Mouse (Mus musculus) heart, embryonic 14.5 days (tissue): Measurements from ENCODE around the gene Pgf. TPM values are rescaled to one million over a fixed set of nuclear protein-coding genes. Genes with fewer than 3 reads are reported as not detected.

Experiments used
- ATAC-seq: fragments of 200-750 bp; cut with Nextera tagmentation; 2 replicates; pipeline ENCODE4 v1.8.0; 2017; ENCODE audit warnings: low read depth, moderate TSS enrichment; ENCODE audit not compliant: insufficient number of reproducible peaks, insufficient read depth, low FRiP score
- H3K27ac ChIP-seq, 2 experiments: fragments of 200-500 bp in 1 of 2; fragments of 300-500 bp in 1 of 2; sonication (generic) in 1 of 2; replicated peaks in 1 of 2; 2 replicates each; pipeline ENCODE4 v1.5.1; 2012 to 2014; ENCODE audit warnings: low read depth in 2 of 2, low read length in 2 of 2, control low read depth in 1 of 2, mild to moderate bottlenecking in 1 of 2, mixed read lengths in 1 of 2; ENCODE audit not compliant: control insufficient read depth in 1 of 2, insufficient read depth in 1 of 2
- H3K27me3 ChIP-seq: fragments of 300-500 bp; sonication (generic); 2 replicates; pipeline ENCODE4 v1.6.1; 2014; ENCODE audit warnings: mild to moderate bottlenecking, low read length, control low read depth; ENCODE audit not compliant: control insufficient read depth, insufficient read depth
- H3K36me3 ChIP-seq: fragments of 300-500 bp; sonication (generic); 2 replicates; pipeline ENCODE4 v1.6.1; 2014; ENCODE audit warnings: mild to moderate bottlenecking, control low read depth, low read length, mixed read lengths; ENCODE audit not compliant: control insufficient read depth, insufficient read depth
- H3K4me1 ChIP-seq, 2 experiments: fragments of 200-500 bp in 1 of 2; fragments of 300-500 bp in 1 of 2; sonication (generic) in 1 of 2; 2 replicates each; pipeline ENCODE4 v1.6.1; 2012 to 2014; ENCODE audit warnings: low read length in 2 of 2, control low read depth in 1 of 2, mixed read lengths in 1 of 2; ENCODE audit not compliant: control insufficient read depth in 2 of 2, insufficient read depth in 2 of 2
- H3K4me2 ChIP-seq: fragments of 300-500 bp; sonication (generic); 2 replicates; pipeline ENCODE4 v1.6.1; 2014; ENCODE audit warnings: mild to moderate bottlenecking, low read length
- H3K4me3 ChIP-seq, 2 experiments: fragments of 200-500 bp in 1 of 2; fragments of 300-500 bp in 1 of 2; sonication (generic) in 1 of 2; 2 replicates each; pipeline ENCODE4 v1.5.1; 2012 to 2014; ENCODE audit warnings: low read length in 2 of 2, mild to moderate bottlenecking in 2 of 2, control low read depth in 1 of 2, low read depth in 1 of 2, moderate library complexity in 1 of 2; ENCODE audit not compliant: control insufficient read depth in 1 of 2, insufficient read depth in 1 of 2
- H3K9ac ChIP-seq: fragments of 300-500 bp; sonication (generic); 2 replicates; pipeline ENCODE4 v1.6.1; 2014; ENCODE audit warnings: mild to moderate bottlenecking, low read length
- H3K9me3 ChIP-seq: fragments of 300-500 bp; sonication (generic); 2 replicates; pipeline ENCODE4 v1.6.1; 2016; ENCODE audit warnings: low read length, control low read depth; ENCODE audit not compliant: control insufficient read depth
- WGBS: fragments of 180-500 bp; shearing (Covaris S2); extraction: QIAGEN DNeasy Blood & Tissue Kit; methylation state at CpG from one replicate; pipeline ENCODE4 v1.1.7; 2014; 5-methylcytosine and 5-hydroxymethylcytosine counted together
- polyA plus RNA-seq: library from polyadenylated mRNA; unstranded; fragments of >200 nt; fragmentation: Nextera tagmentation; extraction: Ambion mirVana; gene quantifications from 2 replicates; pipeline ENCODE4 v1.2.1, GENCODE M21; 2014

Gene Pgf
- polyA plus RNA-seq, 1 experiment from 2014 or later, result 10.6 TPM

- peaks cover 9% of the 10 kb centered on the region for H3K36me3 ChIP-seq
- no peaks in the 10 kb centered on the region for H3K9me3 ChIP-seq
- no peak overlapping the region for H3K9ac ChIP-seq
- H3K4me3 ChIP-seq, result no peak overlapping the region
- H3K4me2 ChIP-seq, result no peak overlapping the region
- ATAC-seq, result no peak
- no peak overlapping the region for H3K27ac ChIP-seq
- peaks cover 32 to 39% of the 10 kb centered on the region in 2 experiments for H3K4me1 ChIP-seq
- no peaks in the 10 kb centered on the region for H3K27me3 ChIP-seq
- 70% methylated on average over 3 of the region's 3 CpGs for WGBS
These were observed 6.7 kb downstream of the Pgf start for GRCm38 (mm10) chr12:85170948-85171307.

- H3K36me3 ChIP-seq, result peaks cover 12% of the 10 kb centered on the region
- no peaks in the 10 kb centered on the region for H3K27me3 ChIP-seq
- no peak overlapping the region for H3K27ac ChIP-seq
- ATAC-seq, result no peak
- peaks cover 26 to 34% of the 10 kb centered on the region in 2 experiments for H3K4me1 ChIP-seq
- H3K9ac ChIP-seq, result no peak overlapping the region
- no peak overlapping the region for H3K4me3 ChIP-seq
- 75% methylated on average over 11 of the region's 11 CpGs for WGBS
- H3K4me2 ChIP-seq, result no peak overlapping the region
- H3K9me3 ChIP-seq, result no peaks in the 10 kb centered on the region
These were observed 7.2 kb downstream of the Pgf start for GRCm38 (mm10) chr12:85170284-85170947.

- Histone ChIP-seq H3K36me3 (peaks cover 12% of the 10 kb centered on the region), H3K9ac (no peak overlapping the region), H3K27ac (no peak overlapping the region), H3K9me3 (no peaks in the 10 kb centered on the region), H3K4me2 (no peak overlapping the region), H3K27me3 (no peaks in the 10 kb centered on the region), H3K4me3 (no peak overlapping the region), H3K4me1 (peaks cover 21 to 29% of the 10 kb centered on the region in 2 experiments)
- ATAC-seq, result no peak
- WGBS, result 62% methylated on average over 3 of the region's 3 CpGs
These were observed 7.7 kb downstream of the Pgf start for GRCm38 (mm10) chr12:85169877-85170276.

- Histone ChIP-seq H3K4me2 (peak overlapping the region; percentile 36), H3K4me3 (no peak overlapping the region), H3K27ac (no peak overlapping the region), H3K4me1 (peaks cover 18 to 26% of the 10 kb centered on the region in 2 experiments), H3K36me3 (peaks cover 12% of the 10 kb centered on the region), H3K9me3 (no peaks in the 10 kb centered on the region), H3K27me3 (no peaks in the 10 kb centered on the region), H3K9ac (peak overlapping the region; percentile 35; the same call in 1 of the 2 replicates)
- ATAC-seq, result no peak
- 29% methylated on average over 27 of the region's 27 CpGs for WGBS
These were observed 8.3 kb downstream of the Pgf start for GRCm38 (mm10) chr12:85169117-85169858.

- no peak overlapping the region for H3K4me2 ChIP-seq
- peaks cover 3 to 9% of the 10 kb centered on the region in 2 experiments; a peak in 2 of 4 replicates for H3K4me1 ChIP-seq
- H3K9me3 ChIP-seq, result no peaks in the 10 kb centered on the region
- H3K27ac ChIP-seq, result no peak overlapping the region
- H3K9ac ChIP-seq, result no peak overlapping the region
- H3K36me3 ChIP-seq, result peaks cover 11% of the 10 kb centered on the region
- no peaks in the 10 kb centered on the region for H3K27me3 ChIP-seq
- ATAC-seq, result no peak
- H3K4me3 ChIP-seq, result no peak overlapping the region
- 78% methylated on average over 9 of the region's 9 CpGs for WGBS
These were observed 11.0 kb downstream of the Pgf start for GRCm38 (mm10) chr12:85166631-85167030.

GRCm38 (mm10) chr12:85164996-85165395 is 12.6 kb downstream of the Pgf start:
- H3K36me3 ChIP-seq, result peaks cover 9% of the 10 kb centered on the region
- no peak for ATAC-seq

GRCm38 (mm10) chr12:85159592-85159991 is 18.0 kb downstream of the Pgf start:
- Histone ChIP-seq H3K27ac (no peak overlapping the region), H3K4me1 (peaks cover 0 to 3% of the 10 kb centered on the region in 2 experiments; a peak in 1 of 4 replicates), H3K4me3 (no peak overlapping the region), H3K9me3 (no peaks in the 10 kb centered on the region), H3K4me2 (no peak overlapping the region), H3K27me3 (no peaks in the 10 kb centered on the region), H3K9ac (no peak overlapping the region), H3K36me3 (no peaks in the 10 kb centered on the region)
- 57% methylated on average over 5 of the region's 5 CpGs for WGBS
- no peak for ATAC-seq

More at GRCm38 (mm10) chr12:85164996-85165395, 12.6 kb downstream of the Pgf start:
- no peak overlapping the region for H3K4me2 ChIP-seq
- H3K27me3 ChIP-seq, result no peaks in the 10 kb centered on the region
- peaks cover 3% of the 10 kb centered on the region in 2 experiments; a peak in 1 of 4 replicates for H3K4me1 ChIP-seq
- 81% methylated on average over 5 of the region's 5 CpGs for WGBS
- H3K27ac ChIP-seq, result no peak overlapping the region
- H3K9ac ChIP-seq, result no peak overlapping the region
- no peak overlapping the region for H3K4me3 ChIP-seq
- H3K9me3 ChIP-seq, result no peaks in the 10 kb centered on the region
